Mouse (Mus musculus) thymus, adult 2 months (tissue): ENCODE measurements around the gene Scamp2. TPM values are rescaled to one million over a fixed set of nuclear protein-coding genes. Genes with fewer than 3 reads are reported as not detected.

Source experiments
- DNase-seq: peaks from one replicate; pipeline ENCODE4 v3.0.0; 2021
- H3K27ac ChIP-seq: fragments of 200-500 bp; 2 replicates; pipeline ENCODE4 v1.5.1; 2012; ENCODE audit warnings: low read length, control low read depth; ENCODE audit not compliant: control insufficient read depth, insufficient read depth
- H3K27me3 ChIP-seq: fragments of 200-500 bp; 2 replicates; pipeline ENCODE4 v1.6.1; 2012; ENCODE audit warnings: mild to moderate bottlenecking, low read length, moderate library complexity, mixed read lengths; ENCODE audit not compliant: control insufficient read depth, insufficient read depth
- H3K36me3 ChIP-seq: fragments of 200-500 bp; 2 replicates; pipeline ENCODE4 v1.6.1; 2012; ENCODE audit warnings: mild to moderate bottlenecking, low read length, moderate library complexity; ENCODE audit not compliant: control insufficient read depth, insufficient read depth
- H3K4me1 ChIP-seq: fragments of 200-500 bp; replicated peaks from 2 replicates; pipeline ENCODE4 v1.6.1; 2012; ENCODE audit warnings: low read length; ENCODE audit not compliant: control insufficient read depth, insufficient read depth
- H3K4me3 ChIP-seq: fragments of 200-500 bp; 2 replicates; pipeline ENCODE4 v1.5.1; 2012; ENCODE audit warnings: mild to moderate bottlenecking, low read length, control low read depth, moderate library complexity; ENCODE audit not compliant: control insufficient read depth, insufficient read depth
- CTCF ChIP-seq: fragments of 200-500 bp; IDR thresholded peaks from 2 replicates; pipeline ENCODE4 v1.5.1; 2012; ENCODE audit warnings: mild to moderate bottlenecking, control low read depth, low read length, moderate library complexity, borderline replicate concordance; ENCODE audit not compliant: control insufficient read depth, poor library complexity, insufficient read depth; ENCODE audit errors: extremely low read depth
- POLR2A ChIP-seq: fragments of 200-500 bp; IDR thresholded peaks from 2 replicates; pipeline ENCODE4 v1.6.1; 2012; ENCODE audit warnings: mild to moderate bottlenecking, low read length, control low read depth, moderate library complexity; ENCODE audit not compliant: control insufficient read depth, poor library complexity, insufficient read depth; ENCODE audit errors: extremely low read depth
- WGBS: fragments of 180-500 bp; shearing (Covaris S2); methylation state at CpG from one replicate; pipeline ENCODE4 v1.1.7; 2018; 5-methylcytosine and 5-hydroxymethylcytosine counted together
- polyA plus RNA-seq: library from polyadenylated mRNA; depleted of rRNA; stranded (reverse); fragments of >200 nt; gene quantifications from 2 replicates; pipeline ENCODE4 v1.2.3, GENCODE M21; 2012

Scamp2 gene
- polyA plus RNA-seq, 1 experiment = 134 TPM

- WGBS = 87% methylated on average over 12 of the region's 12 CpGs
- no peak for TF ChIP-seq POLR2A
- TF ChIP-seq CTCF = no peak
- Histone ChIP-seq H3K27me3 (no peaks in the 10 kb centered on the region), H3K4me1 (peaks cover 13% of the 10 kb centered on the region), H3K27ac (no peak overlapping the region), H3K36me3 (peaks cover 16% of the 10 kb centered on the region), H3K4me3 (no peak overlapping the region)
- DNase-seq = no peak
Measured at GRCm38 (mm10) chr9:57593454-57594173, 32.9 kb downstream of the Scamp2 start.

GRCm38 (mm10) chr9:57594174-57594509, 33.4 kb downstream of the Scamp2 start:
- DNase-seq = no peak
- no peak overlapping the region for H3K4me3 ChIP-seq
- H3K27ac ChIP-seq = no peak overlapping the region
- H3K36me3 ChIP-seq = peaks cover 16% of the 10 kb centered on the region
- TF ChIP-seq CTCF (no peak), POLR2A (no peak)
- 93% methylated on average over 9 of the region's 9 CpGs for WGBS
- no peaks in the 10 kb centered on the region for H3K27me3 ChIP-seq
- peaks cover 8% of the 10 kb centered on the region for H3K4me1 ChIP-seq

GRCm38 (mm10) chr9:57597265-57597664, 36.5 kb downstream of the Scamp2 start:
- TF ChIP-seq POLR2A = no peak
- TF ChIP-seq CTCF = no peak
- no peak for DNase-seq
- Histone ChIP-seq H3K4me3 (no peak overlapping the region), H3K4me1 (no peaks in the 10 kb centered on the region), H3K27ac (no peak overlapping the region), H3K27me3 (no peaks in the 10 kb centered on the region), H3K36me3 (peaks cover 16% of the 10 kb centered on the region)
- whole genome bisulfite sequencing = 92% methylated on average over 8 of the region's 8 CpGs

GRCm38 (mm10) chr9:57597929-57598382, 37.2 kb downstream of the Scamp2 start:
- H3K4me3 ChIP-seq = no peak overlapping the region
- H3K27me3 ChIP-seq = no peaks in the 10 kb centered on the region
- peaks cover 16% of the 10 kb centered on the region for H3K36me3 ChIP-seq
- no peak for TF ChIP-seq POLR2A
- no peak for TF ChIP-seq CTCF
- H3K27ac ChIP-seq = no peak overlapping the region
- no peaks in the 10 kb centered on the region for H3K4me1 ChIP-seq
- DNase-seq = no peak
- 82% methylated on average over 4 of the region's 4 CpGs for whole genome bisulfite sequencing

- 88% methylated on average over 8 of the region's 8 CpGs for WGBS
- Histone ChIP-seq H3K4me1 (no peaks in the 10 kb centered on the region), H3K36me3 (peaks cover 8% of the 10 kb centered on the region; the same call in 1 of the 2 replicates), H3K27ac (no peak overlapping the region), H3K4me3 (no peak overlapping the region), H3K27me3 (no peaks in the 10 kb centered on the region)
- no peak for DNase-seq
- TF ChIP-seq CTCF = no peak
- no peak for TF ChIP-seq POLR2A
Measured at GRCm38 (mm10) chr9:57598851-57599563, 38.3 kb downstream of the Scamp2 start.

GRCm38 (mm10) chr9:57600620-57601352, 40.0 kb downstream of the Scamp2 start:
- H3K4me3 ChIP-seq = no peak overlapping the region
- no peaks in the 10 kb centered on the region for H3K36me3 ChIP-seq
- no peaks in the 10 kb centered on the region for H3K27me3 ChIP-seq
- WGBS = 58% methylated on average over 3 of the region's 3 CpGs
- TF ChIP-seq CTCF (no peak), POLR2A (no peak)
- no peaks in the 10 kb centered on the region for H3K4me1 ChIP-seq
- DNase-seq = no peak
- H3K27ac ChIP-seq = no peak overlapping the region
